Mouse (Mus musculus) WW6 (cell line): ENCODE measurements around the gene B3gnt8.

ENCODE experiments used
- DNase-seq: peaks from one replicate; pipeline ENCODE4 v3.0.0-alpha.2; 2013; ENCODE audit warnings: low read depth, low spot score

Gene B3gnt8

GRCm38 (mm10) chr7:25657785-25658184 lies 31.3 kb downstream of the B3gnt8 start:
- no peak for DNase-seq

DNA sequence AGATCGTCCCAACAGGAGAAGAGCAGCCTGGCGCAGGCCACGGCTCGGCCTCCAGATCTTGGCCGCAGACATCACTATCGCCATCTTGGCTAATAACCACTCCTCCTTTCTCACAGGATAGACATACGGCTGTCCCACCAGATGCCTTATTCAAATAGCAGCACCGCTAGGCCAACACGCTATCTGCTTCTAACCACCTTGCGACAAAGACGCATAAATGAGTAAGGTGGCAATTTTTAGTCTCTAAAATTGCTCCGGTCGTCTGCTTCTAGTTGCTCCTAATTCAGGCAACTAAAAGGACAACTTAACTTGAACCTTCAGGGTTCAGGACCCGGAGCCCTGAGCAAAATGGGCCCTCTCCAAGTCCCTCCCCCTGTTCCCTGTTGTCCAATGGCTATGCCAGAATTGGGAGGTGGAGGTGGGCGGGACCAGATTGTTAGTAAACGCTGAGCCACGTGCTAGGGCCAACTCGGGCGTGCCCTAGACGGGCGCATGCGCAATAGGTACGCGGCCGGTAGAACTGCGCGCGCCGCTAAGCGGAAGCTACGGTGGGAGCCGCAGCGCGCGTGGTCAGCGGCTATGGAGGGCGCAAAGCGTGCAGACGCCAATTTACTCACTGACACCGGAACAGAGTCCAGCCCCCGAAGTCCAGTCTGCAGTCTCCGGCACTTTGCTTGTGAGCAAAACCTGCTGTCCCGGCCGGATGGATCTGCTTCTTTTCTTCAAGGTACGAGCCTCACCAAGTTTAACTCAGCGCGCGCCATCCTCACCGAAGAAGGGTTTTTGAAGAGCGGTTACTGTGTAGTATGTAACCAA lies 32.4 kb downstream of the B3gnt8 start, which contains the start of the genes Bckdha and Exosc5:
Gene Bckdha, minus strand, starts transcription at position 325 of the 816 bp plus-strand sequence.
Gene Exosc5, plus strand, starts transcription at position 508 of the 816 bp plus-strand sequence.
- DNase-seq: peak; percentile 96

DNA sequence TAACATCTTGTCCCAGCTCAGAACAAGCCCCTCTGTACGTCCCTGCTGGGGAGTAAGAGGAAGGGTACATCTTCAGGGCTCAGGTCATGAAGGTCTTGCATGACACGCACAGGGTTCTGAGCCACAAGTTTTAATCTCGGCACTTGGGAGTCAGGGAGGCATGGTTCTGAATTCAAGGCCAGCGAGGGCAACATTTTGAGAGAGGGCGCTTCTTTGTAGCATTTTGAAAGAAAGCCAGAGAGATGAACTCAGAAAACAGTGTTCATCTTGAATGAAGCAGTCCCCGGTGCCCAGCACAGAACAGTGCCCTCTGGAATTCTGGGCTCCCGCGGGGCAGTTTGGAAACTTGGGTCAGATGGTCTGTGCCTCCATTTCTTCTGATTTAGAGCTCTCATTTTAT lies 39.9 kb downstream of the B3gnt8 start:
- no peak for DNase-seq

DNA sequence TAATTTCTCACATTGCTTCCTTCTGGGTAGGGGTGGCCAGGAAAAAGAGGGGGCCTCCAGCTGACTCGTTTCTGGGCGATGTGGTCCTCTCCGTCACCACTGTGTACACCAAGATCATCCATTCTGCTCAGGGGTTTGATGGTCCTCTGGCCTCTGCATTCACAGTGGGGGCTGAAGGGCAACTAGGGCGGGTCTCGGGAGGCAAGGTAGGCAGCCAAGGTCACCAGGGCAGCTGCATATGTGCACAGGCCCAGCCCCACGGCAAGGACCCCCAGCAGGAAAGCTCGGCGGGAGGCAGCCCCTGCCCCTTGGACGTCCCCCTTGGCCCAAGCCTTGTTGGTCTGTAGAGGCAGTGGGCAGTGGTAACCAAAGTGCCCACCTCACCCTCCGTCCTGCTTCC lies 42.7 kb downstream of the B3gnt8 start:
- no peak for DNase-seq

- no peak for DNase-seq
Observed at GRCm38 (mm10) chr7:25669631-25670030, 43.2 kb downstream of the B3gnt8 start.

- DNase-seq: no peak
Observed at GRCm38 (mm10) chr7:25670096-25670495, 43.6 kb downstream of the B3gnt8 start.

GRCm38 (mm10) chr7:25671686-25672085 lies 45.2 kb downstream of the B3gnt8 start:
- DNase-seq: no peak

- DNase-seq: no peak
Observed at GRCm38 (mm10) chr7:25672442-25672841, 46.0 kb downstream of the B3gnt8 start.

DNA sequence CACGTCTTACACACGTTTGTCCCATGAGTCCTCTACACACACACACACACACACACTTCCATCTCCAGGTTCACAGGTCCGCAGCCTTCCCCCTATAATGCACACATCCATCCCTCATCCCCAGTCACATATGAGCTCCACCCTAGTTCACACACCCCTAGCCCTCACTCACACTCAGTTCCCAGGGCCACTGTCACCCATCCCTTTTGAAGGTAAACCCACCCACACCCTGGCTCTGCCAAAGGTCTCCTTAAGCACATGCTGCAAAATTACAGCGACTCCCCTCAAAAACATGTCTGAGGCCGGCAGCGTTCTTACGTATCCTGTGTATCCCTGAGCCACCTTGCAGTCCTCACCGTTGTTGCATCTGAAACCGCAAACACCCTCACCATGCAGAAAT lies 47.8 kb downstream of the B3gnt8 start:
- DNase-seq: no peak

DNA sequence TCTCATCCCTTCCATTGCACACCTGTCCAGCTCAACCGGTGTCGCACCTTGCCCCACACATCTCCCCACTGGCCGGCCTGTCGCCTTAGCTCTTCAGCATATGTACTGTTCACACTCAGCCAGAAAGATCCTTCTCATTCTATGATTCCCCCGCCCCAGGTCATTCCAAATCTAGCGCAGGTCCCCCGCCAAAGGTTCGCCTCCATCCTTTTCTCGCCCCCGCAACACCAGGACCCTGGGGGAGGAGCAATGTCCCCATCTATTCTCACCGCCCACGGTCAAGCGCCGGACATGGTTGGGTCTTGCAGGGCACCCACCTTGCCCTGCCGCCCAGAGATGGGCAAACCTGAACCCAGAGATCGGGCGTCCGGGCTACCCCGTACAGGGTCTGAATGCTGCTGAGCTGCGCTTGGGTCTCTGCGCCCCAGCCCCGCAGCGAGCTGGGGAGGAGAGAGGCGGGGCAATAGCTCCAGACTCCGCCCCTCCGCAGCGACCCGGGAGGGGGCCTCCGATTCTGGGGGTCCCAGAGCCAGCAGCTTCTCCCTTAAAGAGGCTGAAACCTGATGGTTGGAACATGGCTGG lies 48.4 kb downstream of the B3gnt8 start, which contains the start of gene Tmem91:
Gene Tmem91, minus strand, starts transcription at position 448 of the 582 bp plus-strand sequence.
- no peak for DNase-seq

GRCm38 (mm10) chr7:25675405-25675804 lies 49.0 kb downstream of the B3gnt8 start:
- no peak for DNase-seq

GRCm38 (mm10) chr7:25676085-25676781 lies 49.8 kb downstream of the B3gnt8 start:
- no peak for DNase-seq

GRCm38 (mm10) chr7:25677013-25677412 lies 50.6 kb downstream of the B3gnt8 start:
- no peak for DNase-seq

DNA sequence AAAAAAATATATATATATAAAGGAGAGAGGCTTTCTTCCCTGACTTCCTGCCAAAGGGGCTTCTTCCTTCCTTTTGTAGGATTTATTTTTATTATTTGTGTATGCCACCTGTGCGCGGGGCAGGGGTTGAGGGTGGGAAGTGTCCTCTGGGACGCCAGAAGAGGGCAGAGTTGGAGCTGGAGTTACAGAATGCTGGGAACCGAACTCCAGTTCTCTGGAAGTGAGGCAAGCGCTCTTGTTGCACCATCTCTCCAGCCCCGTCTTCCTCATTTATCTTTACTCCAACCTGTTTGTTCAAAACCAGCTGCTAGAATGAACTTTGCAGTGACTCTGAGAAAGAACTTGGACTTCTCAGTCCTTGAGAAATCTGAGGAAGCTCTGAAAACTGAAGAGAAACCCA lies 53.5 kb downstream of the B3gnt8 start:
- DNase-seq: no peak

DNA sequence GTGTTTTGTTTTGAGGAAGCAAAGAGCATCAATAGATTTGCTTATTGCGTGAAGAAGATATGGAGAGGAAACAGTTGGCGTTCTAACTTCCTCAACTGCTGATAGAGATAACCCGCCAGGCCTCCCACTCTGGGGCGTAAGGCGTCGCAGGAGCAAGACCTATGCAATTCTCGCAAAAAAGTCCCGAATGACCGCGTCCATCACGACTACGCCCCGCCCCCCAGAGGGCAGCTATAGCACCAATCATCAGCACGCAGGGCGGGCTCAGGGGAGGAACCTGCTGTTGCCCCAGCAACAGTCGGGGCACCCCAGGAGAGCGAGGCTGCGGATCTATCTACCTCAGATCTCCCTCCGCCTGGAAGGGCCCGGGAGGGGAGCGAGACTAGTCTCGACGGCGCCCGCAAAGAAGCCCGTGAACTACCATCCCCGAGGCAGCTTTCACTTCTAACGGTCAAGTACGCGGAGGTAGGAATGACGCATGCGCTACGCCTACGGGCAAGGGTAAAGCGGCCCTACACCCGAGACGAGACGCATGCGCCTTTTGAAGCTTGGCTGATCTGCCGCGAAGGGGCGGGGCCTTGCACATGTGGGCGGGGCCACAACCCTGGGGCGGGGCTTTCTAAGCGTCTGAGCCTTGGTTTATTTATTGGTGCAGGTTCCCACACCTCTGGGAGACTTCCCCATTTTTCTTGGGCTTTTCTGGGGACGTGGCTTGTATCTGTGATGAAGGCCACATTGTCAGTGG lies 54.2 kb downstream of the B3gnt8 start, which contains the start of gene B9d2:
Gene B9d2, plus strand, starts transcription at position 267 of the 745 bp plus-strand sequence.
- DNase-seq: peak; percentile 91

GRCm38 (mm10) chr7:25681341-25682231 lies 55.1 kb downstream of the B3gnt8 start:
- no peak for DNase-seq

DNA sequence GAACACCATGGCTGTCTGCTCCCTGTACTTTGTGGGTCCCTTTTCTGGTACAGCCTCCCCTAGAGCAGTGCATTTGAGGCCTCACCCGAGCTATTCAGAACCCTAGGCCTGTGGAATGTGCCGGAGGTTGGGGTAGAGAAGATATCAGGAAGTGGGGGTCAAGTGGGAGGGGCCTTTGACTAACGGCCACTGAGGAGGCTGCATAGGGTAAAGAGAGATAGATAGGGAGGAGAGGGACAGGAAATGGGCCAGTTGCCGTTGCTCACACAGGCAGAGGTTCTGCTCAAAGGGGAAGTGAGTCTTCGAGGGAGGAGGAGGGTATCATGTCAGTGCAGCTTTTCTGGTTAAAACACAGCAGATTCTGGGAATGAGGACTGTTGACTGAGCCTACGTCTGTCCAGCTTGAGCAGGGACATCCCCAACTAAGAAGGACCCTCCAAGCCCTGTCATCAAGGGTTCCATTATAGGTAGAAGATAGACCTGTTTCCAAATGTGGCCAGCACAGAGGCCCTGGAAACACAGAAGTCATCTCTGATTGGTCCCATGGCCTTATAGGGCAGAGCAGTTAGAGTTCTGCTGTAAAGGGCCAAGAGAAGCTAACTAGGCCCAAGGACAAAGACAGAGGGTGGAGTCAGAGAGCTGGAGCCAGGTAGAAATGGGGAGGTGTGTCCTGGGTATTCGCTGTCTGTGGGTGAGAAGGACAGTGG lies 57.2 kb downstream of the B3gnt8 start:
- DNase-seq: no peak

- DNase-seq: no peak
Observed at GRCm38 (mm10) chr7:25684659-25685058, 58.2 kb downstream of the B3gnt8 start.
